Mouse (Mus musculus): ENCODE data around the gene Maml2. TPM values are rescaled to one million over a fixed set of nuclear protein-coding genes. Genes with fewer than 3 reads are reported as not detected.

Gene Maml2
- polyA plus RNA-seq, 1 experiment from 2014 or later, result 6.3 TPM

- 90% methylated on average over 6 of the region's 6 CpGs for WGBS
Measured at GRCm38 (mm10) chr9:13545726-13546125, 248.0 kb downstream of the Maml2 start.

GRCm38 (mm10) chr9:13549911-13550310 lies 252.2 kb downstream of the Maml2 start:
- H3K9ac ChIP-seq (ENCODE audit: low read length), result no peak overlapping the region
- no peaks in the 10 kb centered on the region for H3K4me1 ChIP-seq (ENCODE audit: control insufficient read depth, insufficient read depth, low read length)
- H3K27ac ChIP-seq (ENCODE audit: low read depth, low read length), result no peak overlapping the region
- no peak overlapping the region for H3K4me2 ChIP-seq (ENCODE audit: low read length)
- H3K27me3 ChIP-seq (replicated peaks; ENCODE audit: control insufficient read depth, insufficient read depth, low read length), result no peaks in the 10 kb centered on the region
- ATAC-seq (no peak), DNase-seq (ENCODE audit: low spot score) (no peak)
- H3K4me3 ChIP-seq (ENCODE audit: low read depth, low read length), result no peak overlapping the region
- no peaks in the 10 kb centered on the region for H3K36me3 ChIP-seq (ENCODE audit: control insufficient read depth, insufficient read depth, low read length)
- H3K9me3 ChIP-seq (replicated peaks; ENCODE audit: control insufficient read depth, low read length), result no peaks in the 10 kb centered on the region
- WGBS, result 48% methylated on average over 3 of the region's 3 CpGs

More at GRCm38 (mm10) chr9:13545726-13546125, 248.0 kb downstream of the Maml2 start:
- ATAC-seq, result no peak
- Histone ChIP-seq H3K9ac (ENCODE audit: low read length) (no peak overlapping the region), H3K36me3 (ENCODE audit: control insufficient read depth, insufficient read depth, low read length) (no peaks in the 10 kb centered on the region), H3K4me3 (ENCODE audit: low read depth, low read length) (no peak overlapping the region), H3K4me1 (ENCODE audit: control insufficient read depth, insufficient read depth, low read length) (no peaks in the 10 kb centered on the region), H3K9me3 (replicated peaks; ENCODE audit: control insufficient read depth, low read length) (no peaks in the 10 kb centered on the region), H3K27ac (ENCODE audit: low read depth, low read length) (no peak overlapping the region), H3K27me3 (replicated peaks; ENCODE audit: control insufficient read depth, insufficient read depth, low read length) (no peaks in the 10 kb centered on the region), H3K4me2 (ENCODE audit: low read length) (no peak overlapping the region)
- DNase-seq (ENCODE audit: low spot score), result no peak

- no peak overlapping the region for H3K27ac ChIP-seq (ENCODE audit: low read depth, low read length)
Measured at GRCm38 (mm10) chr9:13552380-13553052, 254.8 kb downstream of the Maml2 start.

GRCm38 (mm10) chr9:13554773-13555172 lies 257.0 kb downstream of the Maml2 start:
- Histone ChIP-seq H3K9ac (ENCODE audit: low read length) (no peak overlapping the region), H3K9me3 (replicated peaks; ENCODE audit: control insufficient read depth, low read length) (no peaks in the 10 kb centered on the region), H3K4me3 (ENCODE audit: low read depth, low read length) (no peak overlapping the region), H3K36me3 (ENCODE audit: control insufficient read depth, insufficient read depth, low read length) (no peaks in the 10 kb centered on the region), H3K4me1 (ENCODE audit: control insufficient read depth, insufficient read depth, low read length) (no peaks in the 10 kb centered on the region), H3K4me2 (ENCODE audit: low read length) (no peak overlapping the region), H3K27me3 (replicated peaks; ENCODE audit: control insufficient read depth, insufficient read depth, low read length) (no peaks in the 10 kb centered on the region), H3K27ac (ENCODE audit: low read depth, low read length) (no peak overlapping the region)
- ATAC-seq (no peak), DNase-seq (ENCODE audit: low spot score) (no peak)
- WGBS, result 92% methylated on average over 5 of the region's 5 CpGs

More at GRCm38 (mm10) chr9:13552380-13553052, 254.8 kb downstream of the Maml2 start:
- Histone ChIP-seq H3K4me1 (ENCODE audit: control insufficient read depth, insufficient read depth, low read length) (no peaks in the 10 kb centered on the region), H3K9ac (ENCODE audit: low read length) (no peak overlapping the region), H3K36me3 (ENCODE audit: control insufficient read depth, insufficient read depth, low read length) (no peaks in the 10 kb centered on the region), H3K9me3 (replicated peaks; ENCODE audit: control insufficient read depth, low read length) (no peaks in the 10 kb centered on the region), H3K27me3 (replicated peaks; ENCODE audit: control insufficient read depth, insufficient read depth, low read length) (no peaks in the 10 kb centered on the region), H3K4me3 (ENCODE audit: low read depth, low read length) (no peak overlapping the region), H3K4me2 (ENCODE audit: low read length) (no peak overlapping the region)
- no peak for ATAC-seq
- no peak for DNase-seq (ENCODE audit: low spot score)
- WGBS, result 58% methylated on average over 5 of the region's 5 CpGs

- WGBS, result 31% methylated on average over 8 of the region's 8 CpGs
- no peak overlapping the region for H3K27ac ChIP-seq (ENCODE audit: low read depth, low read length)
- ATAC-seq, result no peak
- H3K9me3 ChIP-seq (replicated peaks; ENCODE audit: control insufficient read depth, low read length), result no peaks in the 10 kb centered on the region
- no peaks in the 10 kb centered on the region for H3K27me3 ChIP-seq (replicated peaks; ENCODE audit: control insufficient read depth, insufficient read depth, low read length)
- H3K9ac ChIP-seq (ENCODE audit: low read length), result no peak overlapping the region
- H3K4me2 ChIP-seq (ENCODE audit: low read length), result no peak overlapping the region
- no peaks in the 10 kb centered on the region for H3K36me3 ChIP-seq (ENCODE audit: control insufficient read depth, insufficient read depth, low read length)
- H3K4me3 ChIP-seq (ENCODE audit: low read depth, low read length), result no peak overlapping the region
- H3K4me1 ChIP-seq (ENCODE audit: control insufficient read depth, insufficient read depth, low read length), result no peaks in the 10 kb centered on the region
- no peak for DNase-seq (ENCODE audit: low spot score)
Measured at GRCm38 (mm10) chr9:13555973-13556481, 258.3 kb downstream of the Maml2 start.

- Histone ChIP-seq H3K9ac (ENCODE audit: low read length) (no peak overlapping the region), H3K27me3 (replicated peaks; ENCODE audit: control insufficient read depth, insufficient read depth, low read length) (no peaks in the 10 kb centered on the region), H3K4me1 (ENCODE audit: control insufficient read depth, insufficient read depth, low read length) (no peaks in the 10 kb centered on the region), H3K27ac (ENCODE audit: low read depth, low read length) (no peak overlapping the region), H3K9me3 (replicated peaks; ENCODE audit: control insufficient read depth, low read length) (no peaks in the 10 kb centered on the region), H3K36me3 (ENCODE audit: control insufficient read depth, insufficient read depth, low read length) (no peaks in the 10 kb centered on the region), H3K4me2 (ENCODE audit: low read length) (no peak overlapping the region), H3K4me3 (ENCODE audit: low read depth, low read length) (no peak overlapping the region)
- DNase-seq (ENCODE audit: low spot score) (no peak), ATAC-seq (no peak)
- 92% methylated on average over 3 of the region's 3 CpGs for WGBS
Measured at GRCm38 (mm10) chr9:13556696-13557095, 258.9 kb downstream of the Maml2 start.

GRCm38 (mm10) chr9:13558811-13559372 lies 261.1 kb downstream of the Maml2 start:
- peaks cover 4% of the 10 kb centered on the region; the same call in 1 of the 2 replicates for H3K4me1 ChIP-seq (ENCODE audit: control insufficient read depth, insufficient read depth, low read length)
- no peak overlapping the region for H3K9ac ChIP-seq (ENCODE audit: low read length)
- DNase-seq (ENCODE audit: low spot score), result no peak
- no peaks in the 10 kb centered on the region for H3K36me3 ChIP-seq (ENCODE audit: control insufficient read depth, insufficient read depth, low read length)
- no peaks in the 10 kb centered on the region for H3K27me3 ChIP-seq (replicated peaks; ENCODE audit: control insufficient read depth, insufficient read depth, low read length)
- WGBS, result 85% methylated on average over 4 of the region's 4 CpGs
- no peak overlapping the region for H3K4me2 ChIP-seq (ENCODE audit: low read length)
- H3K9me3 ChIP-seq (replicated peaks; ENCODE audit: control insufficient read depth, low read length), result no peaks in the 10 kb centered on the region
- no peak overlapping the region for H3K4me3 ChIP-seq (ENCODE audit: low read depth, low read length)
- ATAC-seq, result no peak
- H3K27ac ChIP-seq (ENCODE audit: low read depth, low read length), result no peak overlapping the region

GRCm38 (mm10) chr9:13560651-13561050 lies 262.9 kb downstream of the Maml2 start:
- Histone ChIP-seq H3K27ac (ENCODE audit: low read depth, low read length) (no peak overlapping the region), H3K27me3 (replicated peaks; ENCODE audit: control insufficient read depth, insufficient read depth, low read length) (no peaks in the 10 kb centered on the region), H3K4me1 (ENCODE audit: control insufficient read depth, insufficient read depth, low read length) (peaks cover 9% of the 10 kb centered on the region), H3K4me3 (ENCODE audit: low read depth, low read length) (no peak overlapping the region), H3K9ac (ENCODE audit: low read length) (no peak overlapping the region), H3K4me2 (ENCODE audit: low read length) (no peak overlapping the region), H3K9me3 (replicated peaks; ENCODE audit: control insufficient read depth, low read length) (no peaks in the 10 kb centered on the region), H3K36me3 (ENCODE audit: control insufficient read depth, insufficient read depth, low read length) (no peaks in the 10 kb centered on the region)
- DNase-seq (ENCODE audit: low spot score), result no peak
- 75% methylated on average over 9 of the region's 9 CpGs for WGBS
- ATAC-seq, result no peak

GRCm38 (mm10) chr9:13561335-13561734 lies 263.6 kb downstream of the Maml2 start:
- H3K4me2 ChIP-seq (ENCODE audit: low read length), result no peak overlapping the region
- no peak overlapping the region for H3K4me3 ChIP-seq (ENCODE audit: low read depth, low read length)
- no peak for ATAC-seq
- DNase-seq (ENCODE audit: low spot score), result no peak
- no peaks in the 10 kb centered on the region for H3K27me3 ChIP-seq (replicated peaks; ENCODE audit: control insufficient read depth, insufficient read depth, low read length)
- H3K9ac ChIP-seq (ENCODE audit: low read length), result no peak overlapping the region
- H3K4me1 ChIP-seq (ENCODE audit: control insufficient read depth, insufficient read depth, low read length), result peaks cover 9% of the 10 kb centered on the region
- 87% methylated on average over 1 of the region's 1 CpGs for WGBS
- H3K27ac ChIP-seq (ENCODE audit: low read depth, low read length), result no peak overlapping the region
- H3K36me3 ChIP-seq (ENCODE audit: control insufficient read depth, insufficient read depth, low read length), result no peaks in the 10 kb centered on the region
- no peaks in the 10 kb centered on the region for H3K9me3 ChIP-seq (replicated peaks; ENCODE audit: control insufficient read depth, low read length)
